Mouse (Mus musculus) myocyte (in vitro differentiated cells): ENCODE results near the gene Ceacam10. TPM values are rescaled to one million over a fixed set of nuclear protein-coding genes. Genes with fewer than 3 reads are reported as not detected.
"Not testable (repeated sequence)": the region's sequence is repeated elsewhere in the genome, so short reads cannot be mapped to it uniquely, and the experiment has no call there.

ENCODE experiments used
- H3K27me3 ChIP-seq: one replicate; pipeline ENCODE4 v1.6.1; 2011; ENCODE audit not compliant: control insufficient read depth, insufficient read depth, insufficient read length
- H3K36me3 ChIP-seq: one replicate; pipeline ENCODE4 v1.6.1; 2011; ENCODE audit not compliant: control insufficient read depth, insufficient read depth
- H3K4me2 ChIP-seq: one replicate; pipeline ENCODE4 v1.6.1; 2011; ENCODE audit warnings: low read depth, control low read depth
- H3K4me3 ChIP-seq: one replicate; pipeline ENCODE4 v1.5.1; 2011; ENCODE audit warnings: mild to moderate bottlenecking, control low read depth, moderate library complexity
- H3K79me2 ChIP-seq: one replicate; pipeline ENCODE4 v1.6.1; 2011; ENCODE audit not compliant: control insufficient read depth, insufficient read depth
- H3ac ChIP-seq: one replicate; pipeline ENCODE4 v1.6.1; 2011; ENCODE audit not compliant: control insufficient read depth, insufficient read length
- CEBPB ChIP-seq: IDR thresholded peaks from 2 replicates; pipeline ENCODE4 v1.6.1; 2011; ENCODE audit warnings: mild to moderate bottlenecking, moderate library complexity; ENCODE audit not compliant: poor library complexity, insufficient read depth, severe bottlenecking
- E2F4 ChIP-seq: IDR thresholded peaks from one replicate; pipeline ENCODE4 v1.6.1; 2011; ENCODE audit warnings: mild to moderate bottlenecking, control low read depth, moderate library complexity; ENCODE audit not compliant: insufficient read depth
- MAX ChIP-seq: IDR thresholded peaks from one replicate; pipeline ENCODE4 v1.6.1; 2011; ENCODE audit warnings: low read depth, mild to moderate bottlenecking, control low read depth
- MYOD1 ChIP-seq, 3 experiments: IDR thresholded peaks; one replicate each; pipeline ENCODE4 v1.6.1; 2011; ENCODE audit warnings: control low read depth in 2 of 3, low read depth in 2 of 3, mild to moderate bottlenecking in 2 of 3, moderate library complexity in 1 of 3; ENCODE audit not compliant: insufficient read length in 2 of 3, control insufficient read depth in 1 of 3
- MYOG ChIP-seq, 3 experiments: IDR thresholded peaks; one replicate each; pipeline ENCODE4 v1.6.1; 2011; ENCODE audit warnings: control low read depth in 2 of 3, low read depth in 2 of 3, mild to moderate bottlenecking in 2 of 3; ENCODE audit not compliant: insufficient read length in 2 of 3, control insufficient read depth in 1 of 3, insufficient read depth in 1 of 3
- POLR2A ChIP-seq: IDR thresholded peaks from one replicate; pipeline ENCODE4 v1.6.1; 2011; ENCODE audit warnings: low read depth, mild to moderate bottlenecking, control low read depth, moderate library complexity; ENCODE audit not compliant: insufficient read length
- POLR2AphosphoS2 ChIP-seq: IDR thresholded peaks from one replicate; pipeline ENCODE4 v1.6.1; 2011; ENCODE audit warnings: low read depth, control low read depth; ENCODE audit not compliant: insufficient read length
- REST ChIP-seq: IDR thresholded peaks from one replicate; pipeline ENCODE4 v1.6.1; 2011; ENCODE audit warnings: mild to moderate bottlenecking, control low read depth, moderate library complexity; ENCODE audit not compliant: insufficient read depth, insufficient read length
- SRF ChIP-seq: IDR thresholded peaks from one replicate; pipeline ENCODE4 v1.6.1; 2011; ENCODE audit warnings: low read depth; ENCODE audit not compliant: control insufficient read depth, insufficient read length
- TCF12 ChIP-seq: IDR thresholded peaks from one replicate; pipeline ENCODE4 v1.6.1; 2011; ENCODE audit warnings: mild to moderate bottlenecking, control low read depth; ENCODE audit not compliant: poor library complexity, insufficient read depth, severe bottlenecking
- TCF3 ChIP-seq: IDR thresholded peaks from one replicate; pipeline ENCODE4 v1.6.1; 2011; ENCODE audit warnings: low read depth, control low read depth; ENCODE audit not compliant: insufficient read length
- USF1 ChIP-seq: IDR thresholded peaks from one replicate; pipeline ENCODE4 v1.6.1; 2011; ENCODE audit warnings: low read depth, mild to moderate bottlenecking, control low read depth, moderate library complexity
- polyA plus RNA-seq: library from polyadenylated mRNA; unstranded; fragments of >200 nt; fragmentation: generic; extraction: Trizol; gene quantifications from one replicate; pipeline ENCODE4 v1.2.1, GENCODE M21; 2012; ENCODE audit warnings: missing spikeins

The Ceacam10 gene
- polyA plus RNA-seq, result not detected

DNA sequence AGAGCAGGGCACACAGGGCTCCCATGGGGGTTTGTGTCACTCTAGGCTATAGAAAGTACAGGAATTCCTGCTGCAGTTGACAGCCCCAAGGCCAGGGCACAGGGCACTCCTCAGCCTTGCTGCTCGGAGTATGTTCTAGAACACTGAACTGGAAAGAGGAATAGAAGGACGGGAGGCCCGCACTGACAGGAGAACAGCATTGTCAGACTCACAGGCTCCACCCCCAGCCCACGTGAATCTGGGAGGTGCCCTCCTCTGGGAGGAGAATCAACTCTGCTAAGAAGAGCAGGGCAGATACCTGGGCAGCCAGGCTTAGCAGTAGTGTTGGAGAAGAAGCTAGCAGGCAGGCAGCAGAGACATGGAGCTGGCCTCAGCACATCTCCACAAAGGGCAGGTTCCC, at the start of gene Ceacam10:
Gene Ceacam10, plus strand, starts transcription at position 289 of the 400 bp plus-strand sequence.
- H3K4me3 ChIP-seq, H3K4me2 ChIP-seq, H3K36me3 ChIP-seq, H3ac ChIP-seq, H3K79me2 ChIP-seq: not testable (repeated sequence)
- H3K27me3 ChIP-seq, result peaks cover 11% of the 10 kb centered on the region

DNA sequence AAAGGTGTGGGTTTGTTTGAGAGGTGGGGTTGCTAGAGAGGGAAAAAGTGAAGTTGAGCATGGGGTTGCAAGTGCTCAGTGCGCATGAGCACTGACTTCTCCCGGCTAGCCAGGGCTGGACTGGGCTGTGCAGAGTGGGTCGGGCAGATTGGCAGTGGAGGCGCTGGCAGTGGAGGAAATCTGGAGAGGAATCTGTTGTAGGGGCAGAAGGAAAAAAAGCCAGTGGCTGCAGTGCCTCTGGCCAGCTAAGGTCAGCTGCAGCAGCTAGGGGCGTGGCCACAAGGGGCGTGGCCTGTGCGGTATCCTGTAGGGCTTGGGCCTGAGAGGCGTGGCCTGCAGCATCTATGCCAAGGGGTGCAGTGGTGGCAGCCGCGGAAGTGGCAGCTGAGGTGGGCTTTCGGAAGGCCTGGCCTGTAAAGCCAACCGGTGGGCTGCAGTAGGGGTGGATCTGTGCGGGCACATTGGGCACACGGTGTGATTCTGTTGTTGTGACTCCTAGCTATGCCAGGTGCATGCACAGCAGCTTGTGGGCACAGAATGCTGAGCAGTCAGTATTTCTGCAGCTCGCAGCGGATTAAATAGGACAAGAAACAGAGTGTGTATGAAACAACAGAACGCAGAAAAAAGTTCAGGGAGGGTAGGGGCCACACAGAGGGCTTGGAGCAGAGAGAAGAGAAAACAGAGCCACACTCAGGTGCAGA, 40.9 kb upstream of the Ceacam10 start:
- no peaks in the 10 kb centered on the region for H3K79me2 ChIP-seq
- H3K27me3 ChIP-seq, result peaks cover 31% of the 10 kb centered on the region
- H3K36me3 ChIP-seq, result no peaks in the 10 kb centered on the region
- H3K4me3 ChIP-seq, result no peak overlapping the region
- H3ac ChIP-seq, result no peak overlapping the region
- no peak overlapping the region for H3K4me2 ChIP-seq
- no peak for TF ChIP-seq REST
- TF ChIP-seq CEBPB, result no peak
- no peak for TF ChIP-seq MAX
- TF ChIP-seq TCF3, result no peak
- no peak for TF ChIP-seq E2F4

DNA sequence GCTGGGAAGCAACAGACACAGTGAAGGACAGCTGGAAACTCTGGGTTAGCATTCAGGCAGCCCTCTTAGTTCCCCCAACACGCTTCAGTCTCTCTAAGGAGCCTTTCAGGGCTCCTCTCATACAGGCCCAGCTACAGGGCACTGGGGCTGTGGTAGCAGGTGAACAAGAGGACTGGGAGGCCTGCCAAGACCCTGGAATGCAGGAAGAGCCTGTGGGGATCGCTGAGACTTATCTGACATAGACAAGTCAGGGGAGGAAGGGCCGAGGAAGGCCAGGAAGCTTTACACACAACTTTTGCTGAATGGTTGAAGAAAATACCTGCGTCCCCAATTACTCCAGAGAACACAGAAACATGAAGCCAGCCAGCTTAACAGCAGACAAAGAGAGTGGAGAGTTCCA, 26.3 kb upstream of the Ceacam10 start:
- no peaks in the 10 kb centered on the region for H3K79me2 ChIP-seq
- no peaks in the 10 kb centered on the region for H3K36me3 ChIP-seq
- no peak overlapping the region for H3K4me2 ChIP-seq
- no peak overlapping the region for H3K4me3 ChIP-seq
- H3K27me3 ChIP-seq, result peaks cover 31% of the 10 kb centered on the region
- no peak overlapping the region for H3ac ChIP-seq
- TF ChIP-seq CEBPB (no peak), REST (no peak), SRF (no peak), USF1 (no peak), MYOD1 (IDR thresholded peaks at IDR 0.05; ENCODE audit: control insufficient read depth in 1 of 3, insufficient read length in 2 of 3, low read depth in 2 of 3) (no peak), TCF12 (no peak), TCF3 (no peak)

DNA sequence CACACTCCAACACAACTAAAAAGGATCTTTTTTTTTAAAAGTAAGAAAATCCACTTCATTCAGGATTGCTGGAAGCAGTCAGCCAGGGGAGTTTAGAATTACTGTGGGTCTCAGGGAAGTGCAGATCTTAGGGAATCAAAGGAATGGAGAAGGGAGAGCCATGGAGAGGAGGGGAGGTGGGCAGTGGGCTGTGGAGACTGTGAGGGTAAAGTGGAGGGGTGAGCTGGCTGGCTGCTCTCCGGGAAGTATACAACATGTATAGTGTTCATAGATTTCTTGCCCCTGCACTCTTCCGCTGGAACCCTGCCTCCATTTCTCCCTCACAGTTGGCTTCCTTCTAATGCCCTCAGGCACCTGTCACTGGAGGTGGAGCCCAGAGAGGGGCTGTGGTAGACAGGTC, 25.4 kb upstream of the Ceacam10 start:
- no peak overlapping the region for H3K4me2 ChIP-seq
- no peak overlapping the region for H3ac ChIP-seq
- no peaks in the 10 kb centered on the region for H3K36me3 ChIP-seq
- H3K4me3 ChIP-seq, result no peak overlapping the region
- H3K27me3 ChIP-seq, result peaks cover 33% of the 10 kb centered on the region
- H3K79me2 ChIP-seq, result no peaks in the 10 kb centered on the region
- TF ChIP-seq POLR2AphosphoS2, result no peak
- TF ChIP-seq MAX, result no peak
- no peak for TF ChIP-seq SRF
- TF ChIP-seq MYOD1 (IDR thresholded peaks at IDR 0.05; ENCODE audit: control insufficient read depth in 1 of 3, insufficient read length in 2 of 3, low read depth in 2 of 3), result no peak
- no peak for TF ChIP-seq E2F4
- no peak for TF ChIP-seq POLR2A
- no peak for TF ChIP-seq MYOG (IDR thresholded peaks at IDR 0.05; ENCODE audit: control insufficient read depth in 1 of 3, insufficient read depth in 1 of 3, insufficient read length in 2 of 3, low read depth in 2 of 3)
- TF ChIP-seq CEBPB, result no peak
- TF ChIP-seq REST, result no peak
- no peak for TF ChIP-seq USF1
- no peak for TF ChIP-seq TCF3
- no peak for TF ChIP-seq TCF12

DNA sequence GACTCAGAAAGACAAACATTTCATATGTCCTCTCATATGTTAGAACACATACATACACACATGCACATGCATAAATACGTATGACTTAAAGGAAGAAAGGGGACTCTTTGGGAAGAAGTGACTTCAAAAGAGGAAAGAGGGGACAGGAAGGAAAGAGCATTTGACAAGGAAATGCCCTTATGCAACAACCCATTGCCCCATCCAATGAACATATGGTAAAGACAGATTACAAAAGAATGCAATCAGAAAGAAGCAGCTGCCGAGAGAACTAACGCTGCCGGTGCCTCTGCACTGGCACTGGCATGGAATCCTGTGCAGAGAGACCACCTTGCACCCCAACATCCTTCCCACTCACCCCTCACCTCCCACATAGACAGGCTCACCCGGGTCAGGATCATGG, 23.5 kb upstream of the Ceacam10 start:
- no peaks in the 10 kb centered on the region for H3K36me3 ChIP-seq
- H3K4me2 ChIP-seq, result no peak overlapping the region
- H3ac ChIP-seq, result no peak overlapping the region
- peaks cover 48% of the 10 kb centered on the region for H3K27me3 ChIP-seq
- TF ChIP-seq REST, result no peak
- no peak for TF ChIP-seq POLR2AphosphoS2
- H3K79me2 ChIP-seq, result no peaks in the 10 kb centered on the region
- H3K4me3 ChIP-seq, result no peak overlapping the region

DNA sequence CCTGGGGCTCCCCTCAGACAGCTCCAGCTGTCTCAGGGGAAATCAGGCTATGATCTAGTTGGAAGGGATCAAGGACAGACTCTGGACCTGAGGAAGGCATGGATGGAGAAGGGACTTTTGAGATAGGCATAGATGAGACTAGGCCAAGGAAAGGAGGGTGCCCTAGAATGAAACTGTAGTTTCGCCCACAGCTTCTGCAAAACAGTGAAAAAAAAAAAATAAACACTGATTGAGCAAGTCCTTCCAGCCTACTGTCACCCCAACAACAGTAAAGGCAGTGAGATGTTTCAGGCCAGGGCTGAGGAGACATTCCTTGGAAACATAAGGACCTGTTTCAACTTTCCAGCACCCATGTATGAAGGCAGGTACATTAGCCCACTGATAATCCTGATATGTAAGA, 18.5 kb upstream of the Ceacam10 start:
- Histone ChIP-seq H3K4me2 (no peak overlapping the region), H3ac (no peak overlapping the region), H3K36me3 (no peaks in the 10 kb centered on the region), H3K27me3 (peaks cover 68% of the 10 kb centered on the region), H3K4me3 (no peak overlapping the region), H3K79me2 (no peaks in the 10 kb centered on the region)
- TF ChIP-seq CEBPB (no peak), POLR2A (no peak), MYOD1 (IDR thresholded peaks at IDR 0.05; ENCODE audit: control insufficient read depth in 1 of 3, insufficient read length in 2 of 3, low read depth in 2 of 3) (no peak), SRF (no peak), USF1 (no peak), POLR2AphosphoS2 (no peak), MYOG (IDR thresholded peaks at IDR 0.05; ENCODE audit: control insufficient read depth in 1 of 3, insufficient read depth in 1 of 3, insufficient read length in 2 of 3, low read depth in 2 of 3) (no peak), TCF12 (no peak), TCF3 (no peak), MAX (no peak), REST (no peak), E2F4 (no peak)
